Mouse (Mus musculus): Measurements from ENCODE around the gene Cish. TPM values are rescaled to one million over a fixed set of nuclear protein-coding genes. Genes with fewer than 3 reads are reported as not detected.
A peak's percentile ranks its signal among the peaks of the same experiment; 100 is the strongest.

The Cish gene
- total and polyA plus RNA-seq, 2 experiments from 2014 or later = 5.3 to 8.8 TPM

GRCm38 (mm10) chr9:107273184-107273583, 22.6 kb upstream of the Cish start:
- H3K4me2 ChIP-seq (ENCODE audit: low read depth, low read length) = no peak overlapping the region
- no peaks in the 10 kb centered on the region for H3K36me3 ChIP-seq (ENCODE audit: insufficient read depth, low read length)
- H3K4me1 ChIP-seq (ENCODE audit: insufficient read depth, low read length) = 0 out of 2 replicates have a peak, but pooled peaks cover 6% of the 10 kb centered on the region
- no peak overlapping the region for H3K4me3 ChIP-seq (ENCODE audit: low read length)
- no peak overlapping the region for H3K27ac ChIP-seq
- no peak for ATAC-seq
- DNase-seq (ENCODE audit: low spot score) = no peak
- no peaks in the 10 kb centered on the region for H3K9me3 ChIP-seq (ENCODE audit: low read length)
- no peak for TF ChIP-seq CTCF (IDR thresholded peaks at IDR 0.05; ENCODE audit: low read depth)
- 69% methylated on average over 10 of the region's 10 CpGs for WGBS
- H3K27me3 ChIP-seq (ENCODE audit: insufficient read depth, low read length) = no peaks in the 10 kb centered on the region
- H3K9ac ChIP-seq (replicated peaks; ENCODE audit: low read length) = no peak overlapping the region

GRCm38 (mm10) chr9:107274751-107275150, 21.1 kb upstream of the Cish start:
- Histone ChIP-seq H3K27ac (no peak overlapping the region), H3K36me3 (ENCODE audit: insufficient read depth, low read length) (no peaks in the 10 kb centered on the region), H3K4me1 (ENCODE audit: insufficient read depth, low read length) (peaks cover 15% of the 10 kb centered on the region; the same call in 1 of the 2 replicates), H3K4me2 (ENCODE audit: low read depth, low read length) (no peak overlapping the region), H3K9me3 (ENCODE audit: low read length) (no peaks in the 10 kb centered on the region), H3K9ac (replicated peaks; ENCODE audit: low read length) (no peak overlapping the region), H3K4me3 (ENCODE audit: low read length) (no peak overlapping the region), H3K27me3 (ENCODE audit: insufficient read depth, low read length) (no peaks in the 10 kb centered on the region)
- 66% methylated on average over 6 of the region's 6 CpGs for WGBS
- DNase-seq (ENCODE audit: low spot score) (peak; percentile 41), ATAC-seq (no peak)
- TF ChIP-seq CTCF (IDR thresholded peaks at IDR 0.05; ENCODE audit: low read depth) = no peak

- Histone ChIP-seq H3K4me3 (ENCODE audit: low read length) (no peak overlapping the region), H3K4me1 (ENCODE audit: insufficient read depth, low read length) (peaks cover 18% of the 10 kb centered on the region; the same call in 1 of the 2 replicates), H3K9me3 (ENCODE audit: low read length) (no peaks in the 10 kb centered on the region), H3K27me3 (ENCODE audit: insufficient read depth, low read length) (no peaks in the 10 kb centered on the region), H3K36me3 (ENCODE audit: insufficient read depth, low read length) (no peaks in the 10 kb centered on the region), H3K9ac (replicated peaks; ENCODE audit: low read length) (no peak overlapping the region), H3K4me2 (ENCODE audit: low read depth, low read length) (no peak overlapping the region), H3K27ac (no peak overlapping the region)
- TF ChIP-seq CTCF (IDR thresholded peaks at IDR 0.05; ENCODE audit: low read depth) = no peak
- no peak for DNase-seq (ENCODE audit: low spot score)
- ATAC-seq = no peak
- 60% methylated on average over 5 of the region's 5 CpGs for WGBS
Measured at GRCm38 (mm10) chr9:107275710-107276109, 20.1 kb upstream of the Cish start.

GRCm38 (mm10) chr9:107277603-107278002, 18.2 kb upstream of the Cish start:
- DNase-seq (ENCODE audit: low spot score) (no peak), ATAC-seq (no peak)
- Histone ChIP-seq H3K36me3 (ENCODE audit: insufficient read depth, low read length) (no peaks in the 10 kb centered on the region), H3K27ac (no peak overlapping the region), H3K9me3 (ENCODE audit: low read length) (no peaks in the 10 kb centered on the region), H3K9ac (replicated peaks; ENCODE audit: low read length) (no peak overlapping the region), H3K27me3 (ENCODE audit: insufficient read depth, low read length) (no peaks in the 10 kb centered on the region), H3K4me1 (ENCODE audit: insufficient read depth, low read length) (peaks cover 12% of the 10 kb centered on the region; the same call in 1 of the 2 replicates), H3K4me3 (ENCODE audit: low read length) (no peak overlapping the region), H3K4me2 (ENCODE audit: low read depth, low read length) (no peak overlapping the region)
- WGBS = 74% methylated on average over 7 of the region's 7 CpGs
- no peak for TF ChIP-seq CTCF (IDR thresholded peaks at IDR 0.05; ENCODE audit: low read depth)

- peak; percentile 76 for TF ChIP-seq CTCF (IDR thresholded peaks at IDR 0.05; ENCODE audit: low read depth)
- DNase-seq (ENCODE audit: low spot score) (peak; percentile 69), ATAC-seq (peak; percentile 63)
- WGBS = 49% methylated on average over 4 of the region's 4 CpGs
- no peaks in the 10 kb centered on the region for H3K9me3 ChIP-seq (ENCODE audit: low read length)
- no peaks in the 10 kb centered on the region for H3K36me3 ChIP-seq (ENCODE audit: insufficient read depth, low read length)
- H3K4me1 ChIP-seq (ENCODE audit: insufficient read depth, low read length) = peaks cover 12% of the 10 kb centered on the region; the same call in 1 of the 2 replicates
- H3K4me3 ChIP-seq (ENCODE audit: low read length) = no peak overlapping the region
- no peaks in the 10 kb centered on the region for H3K27me3 ChIP-seq (ENCODE audit: insufficient read depth, low read length)
- H3K4me2 ChIP-seq (ENCODE audit: low read depth, low read length) = no peak overlapping the region
- H3K27ac ChIP-seq = no peak overlapping the region
- no peak overlapping the region for H3K9ac ChIP-seq (replicated peaks; ENCODE audit: low read length)
Measured at GRCm38 (mm10) chr9:107278126-107278525, 17.7 kb upstream of the Cish start.

GRCm38 (mm10) chr9:107278527-107279377, 17.1 kb upstream of the Cish start:
- H3K4me3 ChIP-seq (ENCODE audit: low read length) = no peak overlapping the region
- no peak for TF ChIP-seq CTCF (IDR thresholded peaks at IDR 0.05; ENCODE audit: low read depth)
- DNase-seq (ENCODE audit: low spot score) = peak; percentile 69
- H3K4me1 ChIP-seq (ENCODE audit: insufficient read depth, low read length) = peaks cover 12% of the 10 kb centered on the region; the same call in 1 of the 2 replicates
- H3K27ac ChIP-seq = no peak overlapping the region
- peak; percentile 79 for ATAC-seq
- 0 out of 2 replicates have a peak overlapping the region, but pooled peaks have one; percentile 5 for H3K9ac ChIP-seq (replicated peaks; ENCODE audit: low read length)
- 35% methylated on average over 8 of the region's 8 CpGs for WGBS
- no peaks in the 10 kb centered on the region for H3K36me3 ChIP-seq (ENCODE audit: insufficient read depth, low read length)
- no peaks in the 10 kb centered on the region for H3K9me3 ChIP-seq (ENCODE audit: low read length)
- H3K27me3 ChIP-seq (ENCODE audit: insufficient read depth, low read length) = no peaks in the 10 kb centered on the region
- no peak overlapping the region for H3K4me2 ChIP-seq (ENCODE audit: low read depth, low read length)
